Mouse (Mus musculus) adrenal gland, postnatal 36 days (tissue): ENCODE data around the gene Arid3a. TPM values are rescaled to one million over a fixed set of nuclear protein-coding genes. Genes with fewer than 3 reads are reported as not detected.
A peak's percentile ranks its signal among the peaks of the same experiment; 100 is the strongest.

Source experiments
- DNase-seq, 2 experiments: peaks; one replicate each; pipeline ENCODE4 v3.0.0; 2021; ENCODE audit warnings: mixed read lengths in 1 of 2
- total RNA-seq, 2 experiments: library from RNA; stranded (reverse); gene quantifications; 2 replicates each; pipeline ENCODE4 v1.2.3; 2021

The Arid3a gene
- total RNA-seq, 2 experiments from 2014 or later: 3.0 to 4.1 TPM

DNA sequence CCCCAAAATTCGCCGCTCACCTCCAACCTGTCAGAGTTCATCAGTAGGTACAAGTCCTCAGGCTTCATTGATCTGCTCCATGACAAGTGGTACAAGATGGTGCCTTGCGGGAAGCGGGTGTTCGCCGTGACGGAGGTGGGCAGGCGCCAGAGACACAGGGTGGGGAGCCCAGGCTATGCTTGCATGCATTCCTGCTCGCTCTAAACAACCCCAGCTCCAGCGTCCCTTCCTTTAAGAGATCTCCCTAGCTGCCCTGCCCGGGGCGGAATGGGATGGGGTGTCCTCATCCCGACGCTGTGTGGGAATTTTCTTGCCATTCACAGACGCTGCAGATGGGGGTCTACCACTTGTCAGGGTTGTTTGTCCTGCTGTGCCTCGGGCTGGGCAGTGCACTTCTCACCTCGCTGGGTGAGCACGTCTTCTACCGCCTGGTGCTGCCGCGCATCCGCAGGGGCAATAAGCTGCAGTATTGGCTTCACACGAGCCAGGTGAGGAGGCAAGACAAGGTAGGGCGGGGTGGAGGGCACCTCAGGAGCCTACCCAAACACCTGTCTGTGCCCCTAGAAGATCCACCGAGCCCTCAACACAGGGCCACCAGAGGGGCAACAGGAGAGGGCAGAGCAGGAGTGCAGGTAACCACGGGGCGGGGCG is 49.4 kb downstream of the Arid3a start:
- DNase-seq: no peak

- DNase-seq: no peak
These were observed 49.9 kb downstream of the Arid3a start for GRCm38 (mm10) chr10:79976722-79977107.

DNA sequence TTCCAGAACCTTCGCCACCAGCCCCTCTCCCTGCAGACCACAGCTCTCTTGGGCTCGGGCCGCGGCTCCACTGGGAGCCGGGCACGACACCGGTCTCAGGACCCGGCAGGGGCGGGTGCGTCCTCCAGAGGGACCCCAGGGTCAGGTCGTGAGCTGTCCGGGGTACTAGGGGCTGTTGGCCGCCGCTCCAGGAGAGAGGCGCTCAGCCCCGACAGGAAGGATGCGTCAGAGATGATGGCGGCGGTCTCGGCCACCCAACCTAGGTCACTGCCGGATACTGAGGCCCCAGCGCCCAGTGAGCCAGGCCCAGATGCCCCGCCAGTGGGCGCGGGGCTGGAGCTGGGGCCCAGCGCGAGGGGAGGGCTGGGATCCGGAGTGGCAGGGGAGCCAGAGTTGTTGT is 50.5 kb downstream of the Arid3a start:
- DNase-seq: no peak

DNA sequence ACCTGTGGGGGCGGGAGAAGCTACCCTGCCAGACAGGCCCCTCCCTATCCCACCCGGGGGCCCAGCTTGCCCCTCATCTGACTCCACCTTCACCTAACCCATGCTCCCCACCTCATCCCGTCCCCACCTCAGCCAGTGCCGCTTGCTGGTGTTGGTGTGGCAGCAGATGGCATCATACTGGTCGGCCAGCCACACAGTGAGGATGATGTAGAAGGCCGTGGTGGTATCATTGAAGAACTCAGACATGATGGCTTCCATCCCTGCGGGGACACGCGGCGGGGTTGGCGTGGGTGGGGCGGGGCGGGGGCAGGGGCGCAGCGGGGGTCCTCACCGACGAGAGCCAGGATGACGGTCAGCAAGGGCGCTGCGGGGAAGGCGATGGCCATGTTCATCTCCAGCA is 51.2 kb downstream of the Arid3a start:
- DNase-seq: no peak

GRCm38 (mm10) chr10:79979401-79980155 is 52.7 kb downstream of the Arid3a start:
- no peak for DNase-seq

- no peak for DNase-seq
These were observed 56.4 kb downstream of the Arid3a start for GRCm38 (mm10) chr10:79983205-79983604.

- DNase-seq: peak; percentile 79 to 81
These were observed 56.8 kb downstream of the Arid3a start for GRCm38 (mm10) chr10:79983670-79984069.

- DNase-seq: peak; percentile 91 to 94
These were observed 57.5 kb downstream of the Arid3a start, which contains the start of gene Tmem259 for GRCm38 (mm10) chr10:79984195-79984816. Tmem259 (minus strand) TSS chr10:79984330.

DNA sequence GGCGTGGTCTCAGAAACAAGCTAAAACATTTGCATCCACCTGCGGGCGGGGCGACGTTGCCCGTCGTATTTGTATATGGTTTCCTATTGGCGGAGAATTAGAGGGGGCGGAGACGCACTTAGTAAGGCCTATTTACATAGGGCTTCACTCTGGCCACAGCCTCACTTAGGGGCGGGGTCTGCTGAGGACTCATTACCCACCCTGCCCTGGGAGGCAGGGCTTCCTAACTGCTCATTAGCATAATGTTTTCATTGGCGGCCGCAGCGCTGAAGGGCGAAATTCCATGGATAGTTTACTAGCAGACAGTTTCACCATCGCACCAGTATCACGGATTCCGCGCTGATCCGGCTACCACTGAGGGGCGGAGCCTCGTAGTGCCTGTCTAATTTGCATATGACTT is 58.0 kb downstream of the Arid3a start:
- peak; percentile 93 to 96 for DNase-seq

GRCm38 (mm10) chr10:79985334-79986231 is 58.7 kb downstream of the Arid3a start:
- DNase-seq: peak; percentile 47 to 69

DNA sequence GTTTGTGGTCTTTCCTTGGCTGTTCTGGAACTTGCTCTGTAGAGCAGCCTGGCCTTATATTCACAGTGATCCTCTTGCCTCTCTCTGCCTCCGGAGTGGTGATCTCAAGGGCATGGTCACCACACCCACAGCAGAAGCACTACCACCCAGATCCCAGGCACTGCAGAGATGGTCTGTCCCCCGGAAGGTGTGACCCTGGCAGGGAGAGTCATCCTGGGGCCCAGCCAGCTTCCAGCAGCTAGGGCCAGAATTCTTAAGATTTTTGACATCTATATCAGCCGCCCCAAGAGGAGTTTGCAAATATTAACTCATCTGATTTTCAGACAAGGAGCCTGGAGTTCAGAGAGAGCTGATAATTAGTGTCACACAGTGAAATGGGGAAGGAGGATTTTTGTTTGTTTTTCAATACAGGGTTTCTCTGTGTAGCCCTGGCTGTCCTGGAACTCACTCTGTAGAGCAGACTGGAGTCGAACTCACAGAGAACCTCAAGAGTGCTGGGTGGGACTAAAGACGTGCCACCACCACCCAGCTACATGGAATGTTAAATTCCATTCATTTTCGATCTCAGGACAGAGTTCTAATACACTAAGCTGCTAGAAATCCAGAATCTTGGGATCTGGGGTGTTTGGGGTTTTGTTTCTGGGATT is 59.5 kb downstream of the Arid3a start:
- DNase-seq: peak; percentile 79 to 84

DNA sequence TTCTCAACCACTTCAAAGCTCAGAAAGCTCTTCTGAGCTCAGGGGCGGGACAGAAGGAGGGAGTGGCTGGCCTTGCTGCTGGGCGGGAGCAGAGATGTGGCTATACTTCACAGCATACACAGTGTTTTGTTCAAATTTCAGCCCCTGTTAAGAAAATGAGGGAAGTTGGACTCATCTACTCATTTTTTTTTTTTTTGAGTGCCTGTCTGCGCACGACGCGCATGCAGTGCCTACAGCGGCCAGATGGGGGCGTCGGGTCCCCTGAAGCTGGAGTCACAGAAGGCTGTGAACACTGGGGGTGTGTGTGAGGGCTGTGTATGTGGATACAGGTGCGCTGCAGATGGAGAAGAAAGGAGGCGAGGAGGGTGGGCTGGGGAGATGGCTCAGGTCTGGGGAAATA is 60.1 kb downstream of the Arid3a start:
- peak; percentile 86 to 90 for DNase-seq

DNA sequence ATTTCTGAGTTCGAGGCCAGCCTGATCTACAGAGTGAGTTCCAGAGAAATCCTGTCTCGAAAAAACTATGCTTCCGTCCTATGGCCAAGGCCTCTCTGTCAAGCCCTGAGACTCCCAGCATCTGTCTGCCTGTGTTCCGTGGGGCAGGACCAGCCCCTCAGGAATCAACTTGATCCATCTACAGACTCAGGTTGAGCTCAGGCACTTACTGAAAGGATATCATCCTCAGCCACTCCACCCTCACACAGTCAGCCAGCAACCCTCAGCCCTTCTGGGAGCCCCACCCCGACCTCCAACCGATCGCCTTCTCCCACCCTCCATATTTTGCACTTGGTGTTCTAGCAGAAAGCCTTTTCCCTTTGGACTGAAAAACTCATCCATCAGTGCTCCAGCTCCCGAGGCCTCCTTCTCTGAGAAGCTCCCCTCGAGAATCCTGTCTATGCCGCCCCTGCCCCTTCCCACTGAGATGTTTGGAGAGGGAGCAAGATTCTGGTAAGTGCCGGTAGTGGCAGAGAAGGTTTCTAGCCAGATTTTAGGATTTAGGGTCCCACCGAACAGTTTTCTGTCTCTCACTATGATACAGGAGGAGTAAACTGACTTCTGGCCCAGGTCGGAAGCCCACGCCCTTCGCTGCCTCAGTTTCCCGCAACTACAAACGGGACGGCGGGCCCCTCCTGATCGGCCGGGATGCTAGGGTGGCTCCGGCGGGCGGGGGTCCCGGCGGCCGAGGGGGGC is 61.1 kb downstream of the Arid3a start:
- no peak for DNase-seq

GRCm38 (mm10) chr10:79988506-79989271 is 61.8 kb downstream of the Arid3a start, which contains the start of gene Cnn2:
Cnn2 (plus strand) TSS chr10:79988584.
- peak; percentile 72 to 83 for DNase-seq

DNA sequence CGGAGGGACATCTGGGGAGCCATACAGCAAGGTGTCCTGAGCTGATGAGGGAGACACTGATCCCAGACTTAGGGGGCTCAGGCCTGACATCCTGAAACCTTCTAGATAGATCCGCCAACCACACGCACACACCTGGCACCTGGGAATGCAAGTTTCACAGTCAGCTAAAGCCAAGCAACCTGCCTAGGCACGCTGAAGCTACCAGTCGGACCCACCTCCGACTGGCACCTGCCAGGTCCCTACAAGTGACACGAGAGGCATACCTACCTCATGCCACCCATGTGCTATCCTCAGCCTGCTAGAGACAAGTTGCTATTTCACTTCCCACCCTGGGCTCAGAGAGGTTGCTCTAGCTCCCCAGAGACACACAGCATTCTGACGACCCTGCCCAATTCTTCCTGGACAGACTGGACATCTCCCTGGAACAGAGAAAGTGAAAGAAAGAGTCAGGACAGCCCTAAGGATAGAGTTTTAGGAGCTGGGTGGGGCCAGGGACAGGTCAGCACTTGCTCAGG is 62.5 kb downstream of the Arid3a start:
- no peak for DNase-seq

- no peak for DNase-seq
These were observed 63.0 kb downstream of the Arid3a start for GRCm38 (mm10) chr10:79989870-79990269.

GRCm38 (mm10) chr10:79991099-79991498 is 64.3 kb downstream of the Arid3a start:
- DNase-seq: no peak

DNA sequence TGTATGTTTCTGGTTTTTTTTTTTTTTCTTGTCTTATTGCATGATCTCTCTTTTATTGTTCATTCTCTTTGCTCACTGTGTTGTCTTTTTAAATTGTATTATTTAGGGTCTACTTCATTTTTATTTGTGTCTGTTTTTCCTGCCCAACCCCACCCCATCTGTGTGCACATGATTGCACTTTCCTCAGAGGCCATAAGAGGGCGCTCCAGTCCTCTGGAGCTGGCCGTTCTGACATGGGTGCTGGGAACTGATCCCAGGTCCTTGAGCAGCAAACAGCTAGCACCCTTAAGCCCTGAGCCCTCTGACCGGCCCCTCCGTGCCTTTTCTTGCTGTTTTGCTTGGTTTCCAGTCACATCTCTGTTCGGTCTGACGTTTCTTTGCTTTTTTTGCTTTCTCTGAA is 64.7 kb downstream of the Arid3a start:
- DNase-seq: no peak

DNA sequence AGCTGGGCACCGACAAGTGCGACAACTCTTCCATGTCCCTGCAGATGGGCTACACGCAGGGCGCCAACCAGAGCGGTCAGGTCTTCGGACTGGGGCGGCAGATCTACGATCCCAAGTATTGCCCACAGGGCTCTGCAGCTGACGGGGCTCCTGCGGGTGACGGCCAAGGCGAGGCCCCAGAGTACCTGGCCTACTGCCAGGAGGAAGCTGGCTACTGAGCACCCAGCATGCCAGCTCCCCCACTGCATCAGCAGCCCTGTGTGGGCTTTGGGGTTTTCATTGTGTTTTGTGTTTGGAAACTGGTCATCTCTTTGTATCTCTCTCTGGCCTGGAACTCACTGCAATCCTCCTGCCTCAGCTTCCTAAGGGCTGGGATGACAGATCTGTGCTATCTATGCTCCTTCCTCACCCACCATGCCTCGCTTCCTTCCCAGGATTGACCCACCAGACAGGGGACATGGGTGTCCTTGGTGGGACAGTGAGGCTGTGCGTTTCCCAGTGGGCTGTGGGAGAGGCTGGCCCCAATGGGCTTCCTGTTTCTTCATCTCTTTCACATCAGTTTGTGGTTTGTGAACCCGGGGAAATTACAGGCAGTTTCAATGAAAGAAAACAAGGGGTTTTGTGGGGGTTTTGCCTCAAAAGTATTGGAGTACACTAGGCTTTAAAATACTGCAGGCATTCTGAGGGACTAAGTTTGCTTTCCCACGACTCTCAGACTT is 67.7 kb downstream of the Arid3a start:
- peak; percentile 41 to 71 for DNase-seq
